Mouse (Mus musculus): ENCODE measurements around the gene Zfp382. TPM values are rescaled to one million over a fixed set of nuclear protein-coding genes. Genes with fewer than 3 reads are reported as not detected.
"Not testable (repeated sequence)": the region's sequence is repeated elsewhere in the genome, so short reads cannot be mapped to it uniquely, and the experiment has no call there.

Gene Zfp382
- polyA plus RNA-seq, 1 experiment: 0.95 TPM

- Histone ChIP-seq H3K4me3 (replicated peaks; ENCODE audit: control insufficient read depth, low read depth, low read length) (no peak overlapping the region), H3K27ac (ENCODE audit: control insufficient read depth, insufficient read depth, low read depth, low read length, poor library complexity) (no peak overlapping the region), H3K4me1 (ENCODE audit: control insufficient read depth, insufficient read depth, low read length) (no peaks in the 10 kb centered on the region)
- WGBS: 88% methylated on average over 2 of the region's 2 CpGs
- TF ChIP-seq POLR2A (IDR thresholded peaks at IDR 0.05; ENCODE audit: borderline replicate concordance, control insufficient read depth, low read depth, low read length) (no peak), CTCF (IDR thresholded peaks at IDR 0.05; ENCODE audit: control insufficient read depth, insufficient read depth, low read length) (no peak)
Observed at GRCm38 (mm10) chr7:30164745-30165144, 43.0 kb downstream of the Zfp382 start.

- peak overlapping the region; percentile 68 for H3K27ac ChIP-seq (ENCODE audit: control insufficient read depth, insufficient read depth, low read depth, low read length, poor library complexity)
- peak overlapping the region; percentile 95 for H3K4me3 ChIP-seq (replicated peaks; ENCODE audit: control insufficient read depth, low read depth, low read length)
- WGBS: under 1% methylated on average over 21 of the region's 21 CpGs
- TF ChIP-seq POLR2A (IDR thresholded peaks at IDR 0.05; ENCODE audit: borderline replicate concordance, control insufficient read depth, low read depth, low read length) (no peak), CTCF (IDR thresholded peaks at IDR 0.05; ENCODE audit: control insufficient read depth, insufficient read depth, low read length) (no peak)
- H3K4me1 ChIP-seq (ENCODE audit: control insufficient read depth, insufficient read depth, low read length): peaks cover 1% of the 10 kb centered on the region; the same call in 1 of the 2 replicates
Observed at GRCm38 (mm10) chr7:30168914-30169582, 47.3 kb downstream of the Zfp382 start.

GRCm38 (mm10) chr7:30169583-30170282 is 48.0 kb downstream of the Zfp382 start, which contains the start of gene Zfp146:
Gene Zfp146 (minus strand): TSS chr7:30169750.
- WGBS: under 1% methylated on average over 36 of the region's 36 CpGs
- Histone ChIP-seq H3K27ac (ENCODE audit: control insufficient read depth, insufficient read depth, low read depth, low read length, poor library complexity) (peak within 1 kb of the TSS; percentile 68), H3K4me3 (replicated peaks; ENCODE audit: control insufficient read depth, low read depth, low read length) (peak within 1 kb of the TSS; percentile 95), H3K4me1 (ENCODE audit: control insufficient read depth, insufficient read depth, low read length) (peaks cover 1% of the 10 kb centered on the region; the same call in 1 of the 2 replicates)
- TF ChIP-seq CTCF (IDR thresholded peaks at IDR 0.05; ENCODE audit: control insufficient read depth, insufficient read depth, low read length): no peak
- peak; percentile 89 for TF ChIP-seq POLR2A (IDR thresholded peaks at IDR 0.05; ENCODE audit: borderline replicate concordance, control insufficient read depth, low read depth, low read length)

- H3K4me3 ChIP-seq (replicated peaks; ENCODE audit: control insufficient read depth, low read depth, low read length): peak overlapping the region; percentile 95
- TF ChIP-seq CTCF (IDR thresholded peaks at IDR 0.05; ENCODE audit: control insufficient read depth, insufficient read depth, low read length) (no peak), POLR2A (IDR thresholded peaks at IDR 0.05; ENCODE audit: borderline replicate concordance, control insufficient read depth, low read depth, low read length) (no peak)
- H3K4me1 ChIP-seq (ENCODE audit: control insufficient read depth, insufficient read depth, low read length): peaks cover 1% of the 10 kb centered on the region; the same call in 1 of the 2 replicates
- 0 out of 2 replicates have a peak overlapping the region, but pooled peaks have one; percentile 4 for H3K27ac ChIP-seq (ENCODE audit: control insufficient read depth, insufficient read depth, low read depth, low read length, poor library complexity)
- 15% methylated on average over 11 of the region's 11 CpGs for WGBS
Observed at GRCm38 (mm10) chr7:30170283-30170951, 48.7 kb downstream of the Zfp382 start.

- 22% methylated on average over 12 of the region's 12 CpGs for WGBS
- no peak overlapping the region for H3K4me3 ChIP-seq (replicated peaks; ENCODE audit: control insufficient read depth, low read depth, low read length)
- 0 out of 2 replicates have a peak, but pooled peaks cover 1% of the 10 kb centered on the region for H3K4me1 ChIP-seq (ENCODE audit: control insufficient read depth, insufficient read depth, low read length)
- no peak overlapping the region for H3K27ac ChIP-seq (ENCODE audit: control insufficient read depth, insufficient read depth, low read depth, low read length, poor library complexity)
- no peak for TF ChIP-seq CTCF (IDR thresholded peaks at IDR 0.05; ENCODE audit: control insufficient read depth, insufficient read depth, low read length)
- no peak for TF ChIP-seq POLR2A (IDR thresholded peaks at IDR 0.05; ENCODE audit: borderline replicate concordance, control insufficient read depth, low read depth, low read length)
Observed at GRCm38 (mm10) chr7:30176474-30176873, 54.7 kb downstream of the Zfp382 start.

GRCm38 (mm10) chr7:30178256-30178655 is 56.5 kb downstream of the Zfp382 start:
- TF ChIP-seq CTCF (IDR thresholded peaks at IDR 0.05; ENCODE audit: control insufficient read depth, insufficient read depth, low read length) (no peak), POLR2A (IDR thresholded peaks at IDR 0.05; ENCODE audit: borderline replicate concordance, control insufficient read depth, low read depth, low read length) (no peak)
- H3K4me3 ChIP-seq (replicated peaks; ENCODE audit: control insufficient read depth, low read depth, low read length): no peak overlapping the region
- H3K4me1 ChIP-seq (ENCODE audit: control insufficient read depth, insufficient read depth, low read length): 0 out of 2 replicates have a peak, but pooled peaks cover 1% of the 10 kb centered on the region
- H3K27ac ChIP-seq (ENCODE audit: control insufficient read depth, insufficient read depth, low read depth, low read length, poor library complexity): no peak overlapping the region
- 88% methylated on average over 11 of the region's 11 CpGs for WGBS

GRCm38 (mm10) chr7:30181308-30181707 is 59.6 kb downstream of the Zfp382 start:
- Histone ChIP-seq H3K4me3 (replicated peaks; ENCODE audit: control insufficient read depth, low read depth, low read length) (no peak overlapping the region), H3K4me1 (ENCODE audit: control insufficient read depth, insufficient read depth, low read length) (0 out of 2 replicates have a peak, but pooled peaks cover 1% of the 10 kb centered on the region), H3K27ac (ENCODE audit: control insufficient read depth, insufficient read depth, low read depth, low read length, poor library complexity) (no peak overlapping the region)
- WGBS: 5% methylated on average over 4 of the region's 4 CpGs
- TF ChIP-seq CTCF (IDR thresholded peaks at IDR 0.05; ENCODE audit: control insufficient read depth, insufficient read depth, low read length) (peak; percentile 82), POLR2A (IDR thresholded peaks at IDR 0.05; ENCODE audit: borderline replicate concordance, control insufficient read depth, low read depth, low read length) (no peak)

GRCm38 (mm10) chr7:30181929-30182328 is 60.2 kb downstream of the Zfp382 start:
- WGBS: 85% methylated on average over 10 of the region's 10 CpGs
- H3K27ac ChIP-seq (ENCODE audit: control insufficient read depth, insufficient read depth, low read depth, low read length, poor library complexity): not testable (repeated sequence)

GRCm38 (mm10) chr7:30183189-30183588 is 61.4 kb downstream of the Zfp382 start:
- H3K4me1 ChIP-seq (ENCODE audit: control insufficient read depth, insufficient read depth, low read length); H3K27ac ChIP-seq (ENCODE audit: control insufficient read depth, insufficient read depth, low read depth, low read length, poor library complexity); H3K4me3 ChIP-seq (replicated peaks; ENCODE audit: control insufficient read depth, low read depth, low read length): not testable (repeated sequence)
- WGBS: 56% methylated on average over 7 of the region's 7 CpGs

More at GRCm38 (mm10) chr7:30181929-30182328, 60.2 kb downstream of the Zfp382 start:
- not testable (repeated sequence) for H3K4me1 ChIP-seq (ENCODE audit: control insufficient read depth, insufficient read depth, low read length); H3K4me3 ChIP-seq (replicated peaks; ENCODE audit: control insufficient read depth, low read depth, low read length)
